Mouse (Mus musculus) mammary gland, adult 2 months (tissue): Measurements from ENCODE around the gene Gm648. TPM values are rescaled to one million over a fixed set of nuclear protein-coding genes. Genes with fewer than 3 reads are reported as not detected.

Source experiments
- polyA plus RNA-seq: library from polyadenylated mRNA; depleted of rRNA; stranded (reverse); fragments of >200 nt; gene quantifications from 2 replicates; pipeline ENCODE4 v1.2.3, GENCODE M21; 2012; ENCODE audit warnings: low replicate concordance; rRNA removed

Gene Gm648
- polyA plus RNA-seq = not detected in 2 replicates

DNA sequence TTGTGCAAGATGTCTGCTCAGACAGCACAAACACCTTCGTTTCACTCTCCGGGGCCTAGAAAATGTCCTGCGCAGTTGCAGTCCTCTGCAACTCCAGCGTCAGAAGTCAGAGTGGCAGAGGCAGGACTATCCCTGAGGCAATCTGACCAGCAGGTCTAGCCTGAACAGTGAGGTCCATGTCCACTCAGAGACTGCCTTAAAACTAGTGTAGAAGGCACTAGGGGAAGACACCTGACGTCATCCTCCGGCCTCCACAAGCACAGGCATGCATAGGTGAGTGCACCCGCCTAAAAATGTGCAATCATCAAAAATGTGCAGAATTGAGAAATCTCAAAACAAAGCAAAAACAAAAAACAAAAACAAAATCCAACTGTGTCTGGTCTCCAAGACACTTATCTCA, at the start of gene Gm648:
Gm648 (minus strand) TSS at position 101 of the 400 bp plus-strand sequence.

DNA sequence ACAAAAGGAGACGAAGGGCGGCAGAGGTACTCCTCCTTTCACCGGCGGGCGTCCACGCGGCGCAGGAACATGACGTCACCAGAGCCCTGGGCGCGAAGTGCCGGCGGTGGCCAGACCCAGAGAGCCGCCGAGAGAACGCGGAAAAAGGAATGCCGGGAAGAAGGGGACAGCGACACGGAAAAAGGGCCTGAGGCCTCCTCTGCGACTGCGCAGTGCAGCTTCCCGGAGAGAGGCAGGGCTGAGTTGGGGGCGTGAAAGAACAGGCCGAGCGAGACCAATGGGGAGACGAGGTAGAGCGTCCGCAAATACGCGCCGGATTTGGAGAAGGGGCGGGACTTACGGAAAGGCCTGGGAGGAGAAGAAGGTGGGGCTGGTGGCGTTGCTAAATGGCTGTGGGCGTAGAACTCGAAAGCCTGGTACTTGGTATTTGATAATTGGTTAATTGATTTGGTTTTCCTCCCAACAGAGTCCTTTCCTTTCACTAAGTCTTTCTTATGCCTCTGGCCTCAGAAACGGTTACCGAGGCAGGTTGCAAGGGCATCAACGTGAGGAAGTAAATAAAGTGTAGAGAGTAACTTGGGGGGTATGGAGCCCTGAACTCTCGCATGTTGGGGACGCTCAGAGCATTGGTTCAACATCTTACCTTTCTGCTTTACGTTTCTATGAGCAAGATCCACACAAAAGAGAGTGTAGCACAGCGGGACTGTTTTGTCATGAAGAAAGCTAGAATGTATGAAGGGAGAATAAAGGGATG, 48.7 kb upstream of the Gm648 start, which contains the start of gene Mmgt1:
Mmgt1 (minus strand) TSS at position 183 of the 754 bp plus-strand sequence.

DNA sequence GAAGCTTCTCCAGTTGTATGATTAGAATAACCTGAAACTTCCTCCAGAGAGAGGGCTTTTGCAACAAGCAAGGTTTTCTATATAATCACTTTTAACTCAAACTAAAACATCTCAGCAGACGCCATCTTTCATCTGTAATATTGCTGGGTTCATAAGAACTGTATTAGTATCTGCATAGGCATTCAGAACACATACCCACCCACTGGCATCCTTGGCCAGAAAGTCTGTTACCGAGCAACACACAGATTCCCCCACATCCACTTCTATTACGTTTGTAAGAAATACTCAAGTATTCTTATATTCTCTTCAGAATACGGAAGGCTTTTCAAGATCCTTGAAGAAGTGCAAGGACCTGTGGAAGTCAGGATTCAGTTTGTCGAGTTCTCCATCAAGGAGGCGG, 25.0 kb downstream of the Gm648 start, which contains the start of gene Gm10477:
Gm10477 (plus strand) TSS at position 301 of the 400 bp plus-strand sequence.

Other genes starting within 250 kb of the Gm648 start
- gene Zfp449, start 203.2 kb downstream of the Gm648 start, polyA plus RNA-seq = 0.36 and 1.4 TPM in 2 replicates
- 1.1 and 2.0 TPM in 2 replicates for gene Smim10l2a, start 175.0 kb downstream of the Gm648 start, polyA plus RNA-seq
- 2.1 TPM in 1 of 2 replicates, not detected in the other for gene Gm2174, start 101.6 kb downstream of the Gm648 start, polyA plus RNA-seq
- gene Ints6l, start 94.7 kb downstream of the Gm648 start, polyA plus RNA-seq = 7.2 and 27.5 TPM in 2 replicates
- not detected in 2 replicates for gene Gm10477, start 24.9 kb downstream of the Gm648 start, polyA plus RNA-seq
- 4.5 and 14.9 TPM in 2 replicates for gene Mmgt1, start 48.5 kb upstream of the Gm648 start, polyA plus RNA-seq
- gene Slc9a6, start 60.2 kb upstream of the Gm648 start, polyA plus RNA-seq = 19.8 and 27.0 TPM in 2 replicates
- 35.4 and 626 TPM in 2 replicates for gene Fhl1, start 182.2 kb upstream of the Gm648 start, polyA plus RNA-seq